Mouse (Mus musculus) brain, adult 10 weeks (tissue): ENCODE measurements around the gene Atxn7l1. TPM values are rescaled to one million over a fixed set of nuclear protein-coding genes. Genes with fewer than 3 reads are reported as not detected.

Experiments
- polyA plus RNA-seq: library from polyadenylated mRNA; stranded (reverse); fragments of 350-450 nt; fragmentation: Illumina TruSeq; extraction: RNeasy Lipid Tissue Mini Kit (QIAGEN cat#74804); gene quantifications from one replicate; pipeline ENCODE4 v1.2.3, GENCODE M21; 2015; ENCODE audit warnings: low read depth, low replicate concordance

Atxn7l1 gene
- polyA plus RNA-seq: 29.5 TPM

DNA sequence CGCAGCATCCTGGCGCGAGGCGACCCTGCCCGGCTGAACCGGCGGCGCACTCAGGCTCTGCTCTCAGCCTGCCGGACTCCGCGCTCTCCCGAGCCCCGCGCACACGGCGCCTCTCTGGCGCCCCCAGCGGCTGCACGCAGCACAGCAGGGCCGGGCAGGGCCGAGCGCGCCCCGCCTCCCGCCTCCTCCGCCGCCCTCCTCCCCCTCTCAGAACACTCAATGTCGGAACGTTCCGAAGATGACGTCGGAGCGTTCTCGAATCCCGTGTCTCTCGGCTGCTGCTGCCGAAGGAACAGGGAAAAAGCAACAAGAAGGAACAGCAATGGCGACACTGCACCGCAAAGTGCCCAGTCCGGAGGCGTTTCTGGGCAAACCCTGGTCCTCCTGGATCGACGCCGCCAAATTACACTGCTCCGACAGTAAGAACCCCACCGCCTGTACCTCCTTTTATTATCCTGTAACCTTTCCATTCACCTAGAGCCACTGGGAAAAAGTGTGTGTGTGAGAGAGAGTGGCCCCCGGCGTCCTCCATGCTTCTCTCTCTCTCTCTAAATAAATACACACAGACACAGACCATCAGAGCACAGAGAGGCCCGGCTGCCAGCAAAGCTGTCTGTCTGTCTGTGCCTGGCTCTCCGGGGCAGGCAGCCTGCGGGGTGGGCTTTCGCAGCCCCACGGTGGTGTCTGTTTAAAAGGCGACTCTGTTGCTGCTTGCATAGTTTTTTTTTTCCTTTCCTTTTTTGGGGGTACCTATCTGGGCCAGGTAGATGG, at the start of gene Atxn7l1:
Atxn7l1 (plus strand) TSS at position 197 of the 771 bp plus-strand sequence.

DNA sequence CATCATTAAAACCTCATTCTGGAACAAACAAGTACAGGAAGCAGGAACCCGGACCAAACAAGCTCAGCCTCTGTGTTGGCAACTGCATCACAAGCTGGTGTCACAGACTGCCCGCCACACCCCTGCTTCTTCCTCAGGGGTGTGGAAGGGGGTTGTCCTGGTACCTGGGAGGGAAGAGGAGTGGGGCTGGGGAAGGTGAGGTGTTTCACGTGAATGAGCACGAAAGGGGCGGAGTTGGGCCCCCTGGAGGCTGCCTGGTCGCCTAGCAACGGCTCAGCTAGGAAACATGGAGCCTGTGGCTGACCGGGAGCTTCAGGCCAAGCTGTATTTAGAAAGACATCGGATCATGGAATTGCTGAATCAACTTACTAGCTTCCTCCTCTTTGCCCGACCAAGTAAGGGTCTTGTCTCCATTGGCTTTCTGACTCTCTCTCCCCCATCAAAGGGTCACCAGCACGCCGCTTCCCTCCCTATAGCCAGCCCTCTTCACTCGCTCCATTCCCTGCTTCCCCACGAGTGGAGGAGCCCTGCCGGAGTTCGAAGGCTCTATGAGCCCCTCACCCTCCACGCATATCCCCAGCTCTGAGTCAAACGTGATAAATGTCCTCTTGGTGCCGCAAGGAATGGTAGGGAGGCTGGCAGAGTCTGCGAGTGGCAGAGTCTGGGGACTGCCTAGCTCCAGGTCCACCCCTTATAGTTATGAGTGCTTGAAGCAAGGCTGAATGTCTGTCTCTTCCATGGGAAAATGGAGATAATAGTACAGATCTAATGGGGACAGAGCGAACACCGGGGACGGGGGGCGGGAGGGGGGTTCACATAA, 247.5 kb downstream of the Atxn7l1 start, which contains the start of gene Efcab10:
Efcab10 (plus strand) TSS at position 51 of the 820 bp plus-strand sequence.

Other genes starting within 250 kb of the Atxn7l1 start
- 53.5 TPM for gene Sypl, start 193.8 kb upstream of the Atxn7l1 start, polyA plus RNA-seq
- gene Cdhr3, start 54.8 kb upstream of the Atxn7l1 start, polyA plus RNA-seq: 4.8 TPM
- 7.1 TPM for gene Efcab10, start 247.2 kb downstream of the Atxn7l1 start, polyA plus RNA-seq